Mouse (Mus musculus) brown adipose tissue, adult 24 weeks (tissue): ENCODE results near the gene Erbb4. TPM values are rescaled to one million over a fixed set of nuclear protein-coding genes. Genes with fewer than 3 reads are reported as not detected.
A peak's percentile ranks its signal among the peaks of the same experiment; 100 is the strongest.

ENCODE experiments used
- H3K27ac ChIP-seq: fragments of 200-500 bp; replicated peaks from 2 replicates; pipeline ENCODE4 v1.5.1; 2012; ENCODE audit warnings: low read depth, mild to moderate bottlenecking, low read length
- H3K4me1 ChIP-seq: fragments of 200-500 bp; 2 replicates; pipeline ENCODE4 v1.6.1; 2012; ENCODE audit warnings: low read length, mixed read lengths; ENCODE audit not compliant: control insufficient read depth, insufficient read depth, insufficient read length
- H3K4me3 ChIP-seq: fragments of 200-500 bp; 2 replicates; pipeline ENCODE4 v1.5.1; 2012; ENCODE audit warnings: low read depth, mild to moderate bottlenecking, low read length, moderate library complexity; ENCODE audit not compliant: insufficient read depth
- polyA plus RNA-seq: library from polyadenylated mRNA; stranded (reverse); fragments of >200 nt; gene quantifications from 2 replicates; pipeline ENCODE4 v1.2.4, GENCODE M21; 2012; ENCODE audit not compliant: missing spikeins, insufficient read depth, insufficient read length

Gene Erbb4
- 2.4 and 2.6 TPM in 2 replicates for polyA plus RNA-seq

- Histone ChIP-seq H3K27ac (no peak within 1 kb of the TSS), H3K4me3 (peak within 1 kb of the TSS; percentile 61), H3K4me1 (no peaks in the 10 kb centered on the region)
Observed at GRCm38 (mm10) chr1:69107485-69108158, at the start of gene Erbb4. TSS of gene Erbb4 (minus strand) at chr1:69108059.

- Histone ChIP-seq H3K4me1 (no peaks in the 10 kb centered on the region), H3K27ac (no peak overlapping the region), H3K4me3 (no peak overlapping the region)
Observed at GRCm38 (mm10) chr1:69157346-69157745, 49.5 kb upstream of the Erbb4 start.

- Histone ChIP-seq H3K27ac (no peak overlapping the region), H3K4me3 (no peak overlapping the region), H3K4me1 (no peaks in the 10 kb centered on the region)
Observed at GRCm38 (mm10) chr1:69141341-69141740, 33.5 kb upstream of the Erbb4 start.

- H3K4me1 ChIP-seq, result no peaks in the 10 kb centered on the region
- H3K27ac ChIP-seq, result no peak overlapping the region
- no peak overlapping the region for H3K4me3 ChIP-seq
Observed at GRCm38 (mm10) chr1:69139519-69139868, 31.6 kb upstream of the Erbb4 start.

- Histone ChIP-seq H3K4me3 (no peak overlapping the region), H3K4me1 (no peaks in the 10 kb centered on the region), H3K27ac (no peak overlapping the region)
Observed at GRCm38 (mm10) chr1:69138856-69139518, 31.1 kb upstream of the Erbb4 start.

GRCm38 (mm10) chr1:69124147-69124848, 16.4 kb upstream of the Erbb4 start:
- H3K4me3 ChIP-seq, result no peak overlapping the region
- H3K27ac ChIP-seq, result no peak overlapping the region
- H3K4me1 ChIP-seq, result no peaks in the 10 kb centered on the region

GRCm38 (mm10) chr1:69118249-69118938, 10.5 kb upstream of the Erbb4 start:
- no peaks in the 10 kb centered on the region for H3K4me1 ChIP-seq
- no peak overlapping the region for H3K4me3 ChIP-seq

GRCm38 (mm10) chr1:69108159-69108925, 483 bp upstream of the Erbb4 start:
- Histone ChIP-seq H3K4me3 (peak overlapping the region; percentile 61), H3K27ac (no peak overlapping the region), H3K4me1 (no peaks in the 10 kb centered on the region)

More at GRCm38 (mm10) chr1:69118249-69118938, 10.5 kb upstream of the Erbb4 start:
- no peak overlapping the region for H3K27ac ChIP-seq

GRCm38 (mm10) chr1:69106937-69107461, 860 bp downstream of the Erbb4 start:
- peak overlapping the region; percentile 61 for H3K4me3 ChIP-seq
- 0 out of 2 replicates have a peak overlapping the region, but pooled peaks have one; percentile 63 for H3K27ac ChIP-seq
- H3K4me1 ChIP-seq, result no peaks in the 10 kb centered on the region

GRCm38 (mm10) chr1:69106322-69106761, 1.5 kb downstream of the Erbb4 start:
- Histone ChIP-seq H3K27ac (peak overlapping the region; percentile 63), H3K4me3 (peak overlapping the region; percentile 61), H3K4me1 (no peaks in the 10 kb centered on the region)

GRCm38 (mm10) chr1:69105493-69106321, 2.2 kb downstream of the Erbb4 start:
- Histone ChIP-seq H3K4me1 (no peaks in the 10 kb centered on the region), H3K27ac (peak overlapping the region; percentile 63), H3K4me3 (peak overlapping the region; percentile 61)

- H3K27ac ChIP-seq, result peak overlapping the region; percentile 44
- no peaks in the 10 kb centered on the region for H3K4me1 ChIP-seq
- peak overlapping the region; percentile 61 for H3K4me3 ChIP-seq
Observed at GRCm38 (mm10) chr1:69105096-69105492, 2.8 kb downstream of the Erbb4 start.

- Histone ChIP-seq H3K4me1 (no peaks in the 10 kb centered on the region), H3K27ac (no peak overlapping the region), H3K4me3 (no peak overlapping the region)
Observed at GRCm38 (mm10) chr1:69103211-69103706, 4.6 kb downstream of the Erbb4 start.
